Mouse (Mus musculus) hindbrain, embryonic 16.5 days (tissue): ENCODE data around the gene Slc25a42. TPM values are rescaled to one million over a fixed set of nuclear protein-coding genes. Genes with fewer than 3 reads are reported as not detected.

Experiments used
- ATAC-seq: fragments of 200-750 bp; cut with Nextera tagmentation; 2 replicates; pipeline ENCODE4 v1.8.0; 2017; ENCODE audit warnings: moderate TSS enrichment, moderate library complexity
- H3K27ac ChIP-seq: fragments of 300-500 bp; sonication (generic); 2 replicates; pipeline ENCODE4 v1.5.1; 2014; ENCODE audit warnings: low read depth, mild to moderate bottlenecking, control low read depth, low read length, moderate library complexity
- H3K27me3 ChIP-seq: fragments of 300-500 bp; sonication (generic); replicated peaks from 2 replicates; pipeline ENCODE4 v1.6.1; 2014; ENCODE audit warnings: low read length; ENCODE audit not compliant: control insufficient read depth, insufficient read depth
- H3K36me3 ChIP-seq: fragments of 300-500 bp; sonication (generic); 2 replicates; pipeline ENCODE4 v1.6.1; 2014; ENCODE audit warnings: mild to moderate bottlenecking, low read length, moderate library complexity, mixed read lengths; ENCODE audit not compliant: control insufficient read depth, insufficient read depth
- H3K4me1 ChIP-seq: fragments of 300-500 bp; sonication (generic); 2 replicates; pipeline ENCODE4 v1.6.1; 2014; ENCODE audit warnings: low read depth, low read length; ENCODE audit not compliant: control insufficient read depth, insufficient read depth
- H3K4me2 ChIP-seq: fragments of 300-500 bp; sonication (generic); 2 replicates; pipeline ENCODE4 v1.6.1; 2014; ENCODE audit warnings: mild to moderate bottlenecking, low read length, control low read depth, moderate library complexity
- H3K4me3 ChIP-seq: fragments of 300-500 bp; sonication (generic); 2 replicates; pipeline ENCODE4 v1.5.1; 2014; ENCODE audit warnings: mild to moderate bottlenecking, low read length, control low read depth, moderate library complexity
- H3K9ac ChIP-seq: fragments of 300-500 bp; sonication (generic); 2 replicates; pipeline ENCODE4 v1.6.1; 2014; ENCODE audit warnings: low read depth, mild to moderate bottlenecking, control low read depth, low read length, moderate library complexity
- H3K9me3 ChIP-seq: fragments of 300-500 bp; sonication (generic); 2 replicates; pipeline ENCODE4 v1.6.1; 2014; ENCODE audit warnings: mild to moderate bottlenecking, low read length, moderate library complexity; ENCODE audit not compliant: control insufficient read depth
- WGBS: fragments of 180-500 bp; shearing (Covaris S2); extraction: QIAGEN DNeasy Blood & Tissue Kit; methylation state at CpG from one replicate; pipeline ENCODE4 v1.1.7; 2014; 5-methylcytosine and 5-hydroxymethylcytosine counted together
- polyA plus RNA-seq: library from polyadenylated mRNA; unstranded; fragments of >200 nt; fragmentation: Nextera tagmentation; extraction: Ambion mirVana; gene quantifications from 2 replicates; pipeline ENCODE4 v1.2.1, GENCODE M21; 2015

The Slc25a42 gene
- polyA plus RNA-seq: 9.5 and 10.1 TPM in 2 replicates

DNA sequence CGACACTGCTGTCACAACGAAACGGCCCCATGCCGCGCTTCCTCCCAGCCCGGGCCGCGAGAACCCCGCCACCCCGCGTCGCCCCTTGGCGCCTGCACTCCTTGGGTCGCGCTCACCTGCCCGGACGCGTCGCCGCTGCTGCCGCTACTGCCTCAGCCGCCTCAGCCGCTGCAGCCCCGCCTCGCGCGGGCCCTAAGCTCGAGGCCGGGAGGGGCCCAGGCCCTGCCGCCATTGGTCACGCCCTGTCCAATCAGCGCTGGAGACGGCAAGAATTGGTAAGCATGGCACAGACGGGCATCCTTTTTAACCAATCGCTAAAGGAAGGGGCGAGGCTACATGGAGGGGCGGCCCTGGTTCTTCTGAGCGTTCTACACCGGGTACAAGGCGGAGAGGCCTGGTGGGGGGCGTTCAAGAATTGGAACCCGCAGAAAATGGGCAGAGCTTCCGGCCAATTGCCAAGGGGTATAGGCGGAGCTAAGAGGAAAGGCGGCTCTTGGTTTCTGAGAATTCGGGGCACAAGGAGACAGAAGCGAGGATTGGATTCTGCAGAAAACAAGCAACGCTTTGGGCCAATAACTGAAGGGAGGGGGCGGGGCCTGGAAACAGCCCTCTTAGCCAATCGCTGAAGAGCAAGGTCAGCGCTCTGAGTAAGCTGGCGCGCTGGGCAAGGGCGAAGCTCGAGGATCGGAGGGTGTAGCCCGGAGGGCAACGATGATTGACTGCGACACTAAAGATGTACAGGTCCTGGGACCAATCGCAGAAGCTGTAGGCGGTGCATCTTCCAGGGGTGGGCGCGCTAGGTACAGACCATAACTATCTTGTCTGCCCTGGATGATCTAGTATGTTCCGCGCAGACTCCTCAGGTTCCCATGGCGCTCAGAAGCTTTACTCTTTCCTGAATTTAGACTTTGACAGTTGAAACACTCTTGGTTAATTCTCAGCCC is at the start of gene Slc25a42:
Gene Slc25a42 (minus strand): TSS at position 194 of the 944 bp plus-strand sequence.
- under 1% methylated on average over 54 of the region's 66 CpGs for WGBS

DNA sequence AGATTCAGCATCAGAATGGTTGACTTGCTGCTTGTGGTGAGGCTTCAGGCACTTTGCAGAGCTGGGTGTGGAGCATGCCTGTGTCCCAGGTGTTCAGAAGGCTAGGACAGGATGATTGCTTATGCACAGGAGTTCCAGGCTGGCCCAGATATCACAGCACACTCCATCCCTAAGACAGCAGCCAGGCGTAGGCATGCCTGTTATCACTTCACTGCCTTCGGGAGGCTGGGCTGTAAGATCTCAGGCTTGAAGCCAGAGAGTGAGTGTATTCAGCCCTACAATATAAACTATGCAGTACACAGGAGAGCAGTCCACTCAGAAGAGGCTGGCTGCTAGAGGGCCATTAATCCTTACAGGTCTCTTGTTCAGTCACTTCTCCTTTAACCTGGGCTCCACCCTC is 46.9 kb upstream of the Slc25a42 start:
- Histone ChIP-seq H3K4me2 (no peak overlapping the region), H3K9ac (no peak overlapping the region), H3K36me3 (peaks cover 43% of the 10 kb centered on the region), H3K27ac (no peak overlapping the region), H3K27me3 (no peaks in the 10 kb centered on the region), H3K4me1 (no peaks in the 10 kb centered on the region), H3K9me3 (no peaks in the 10 kb centered on the region), H3K4me3 (no peak overlapping the region)
- no peak for ATAC-seq
- WGBS: 92% methylated on average over 2 of the region's 2 CpGs

More for the DNA sequence above, at the start of gene Slc25a42:
- Histone ChIP-seq H3K27me3 (peaks cover 2% of the 10 kb centered on the region; the same call in 1 of the 2 replicates), H3K4me3 (peak within 1 kb of the TSS; percentile 81), H3K27ac (peak within 1 kb of the TSS; percentile 81), H3K36me3 (no peaks in the 10 kb centered on the region), H3K4me2 (peak within 1 kb of the TSS; percentile 93), H3K9me3 (no peaks in the 10 kb centered on the region), H3K9ac (peak within 1 kb of the TSS; percentile 78), H3K4me1 (peaks cover 15% of the 10 kb centered on the region)
- ATAC-seq: peak; percentile 98

DNA sequence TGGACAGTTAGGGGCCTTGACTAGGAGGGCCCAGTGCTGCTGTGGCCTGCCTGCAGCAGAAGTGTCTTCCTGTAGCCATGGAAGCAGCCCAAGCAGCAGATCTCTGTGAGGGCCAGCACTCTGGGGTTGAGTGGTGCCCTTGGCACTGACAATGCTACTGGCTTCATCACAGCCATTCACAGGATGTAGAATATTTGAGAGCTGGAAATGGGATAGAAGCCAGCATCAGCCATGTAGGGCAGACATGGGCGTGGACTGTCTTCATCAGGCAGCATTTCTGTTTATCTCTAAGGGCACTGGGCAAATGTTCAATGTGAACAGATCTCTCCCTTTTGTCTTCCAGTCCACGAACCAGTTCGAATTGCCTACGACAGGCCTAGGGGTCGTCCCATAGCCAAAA is 46.5 kb upstream of the Slc25a42 start:
- Histone ChIP-seq H3K4me1 (no peaks in the 10 kb centered on the region), H3K36me3 (peaks cover 43% of the 10 kb centered on the region), H3K9me3 (no peaks in the 10 kb centered on the region), H3K4me2 (no peak overlapping the region), H3K27me3 (no peaks in the 10 kb centered on the region), H3K4me3 (no peak overlapping the region), H3K9ac (no peak overlapping the region), H3K27ac (no peak overlapping the region)
- no peak for ATAC-seq
- WGBS: 96% methylated on average over 5 of the region's 5 CpGs

GRCm38 (mm10) chr8:70257456-70257855 is 45.4 kb upstream of the Slc25a42 start:
- no peak overlapping the region for H3K27ac ChIP-seq
- H3K27me3 ChIP-seq: no peaks in the 10 kb centered on the region
- no peaks in the 10 kb centered on the region for H3K4me1 ChIP-seq
- H3K9ac ChIP-seq: no peak overlapping the region
- peaks cover 44% of the 10 kb centered on the region for H3K36me3 ChIP-seq
- no peaks in the 10 kb centered on the region for H3K9me3 ChIP-seq
- no peak for ATAC-seq
- no peak overlapping the region for H3K4me2 ChIP-seq
- WGBS: 89% methylated on average over 3 of the region's 3 CpGs
- no peak overlapping the region for H3K4me3 ChIP-seq

- Histone ChIP-seq H3K36me3 (peaks cover 52% of the 10 kb centered on the region), H3K9me3 (no peaks in the 10 kb centered on the region), H3K4me1 (no peaks in the 10 kb centered on the region), H3K4me3 (no peak overlapping the region), H3K27ac (no peak overlapping the region), H3K27me3 (no peaks in the 10 kb centered on the region), H3K4me2 (no peak overlapping the region), H3K9ac (no peak overlapping the region)
- 87% methylated on average over 1 of the region's 1 CpGs for WGBS
- no peak for ATAC-seq
Observed at GRCm38 (mm10) chr8:70254628-70255027, 42.5 kb upstream of the Slc25a42 start.

GRCm38 (mm10) chr8:70247841-70248240 is 35.7 kb upstream of the Slc25a42 start:
- no peak overlapping the region for H3K9ac ChIP-seq
- H3K27ac ChIP-seq: no peak overlapping the region
- H3K9me3 ChIP-seq: no peaks in the 10 kb centered on the region
- no peak for ATAC-seq
- no peaks in the 10 kb centered on the region for H3K27me3 ChIP-seq
- H3K4me2 ChIP-seq: no peak overlapping the region
- 73% methylated on average over 3 of the region's 3 CpGs for WGBS
- peaks cover 11% of the 10 kb centered on the region for H3K4me1 ChIP-seq
- H3K36me3 ChIP-seq: peaks cover 56% of the 10 kb centered on the region
- H3K4me3 ChIP-seq: no peak overlapping the region

DNA sequence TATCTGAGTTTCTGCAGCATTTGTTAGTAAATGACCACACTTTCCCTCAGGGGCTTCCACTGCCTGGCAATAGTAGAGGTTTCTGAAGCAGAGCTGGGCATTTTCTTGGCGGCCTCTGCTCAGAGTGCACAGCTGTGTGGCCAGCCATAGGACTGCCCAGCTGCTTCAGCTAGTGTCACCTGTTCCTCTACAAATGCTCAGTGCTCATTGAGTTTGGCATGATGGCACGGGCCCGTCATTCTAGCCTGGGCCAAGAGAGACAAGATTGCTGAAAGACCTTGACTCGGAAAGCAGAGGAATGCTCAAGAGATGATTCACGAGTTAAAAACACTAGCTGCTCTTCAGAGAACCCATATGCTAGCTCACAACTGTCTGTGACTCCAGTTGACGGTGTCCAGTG is 34.5 kb upstream of the Slc25a42 start:
- Histone ChIP-seq H3K27me3 (no peaks in the 10 kb centered on the region), H3K27ac (no peak overlapping the region), H3K9me3 (no peaks in the 10 kb centered on the region), H3K4me2 (no peak overlapping the region), H3K9ac (no peak overlapping the region), H3K36me3 (peaks cover 52% of the 10 kb centered on the region), H3K4me3 (no peak overlapping the region), H3K4me1 (peaks cover 11% of the 10 kb centered on the region)
- WGBS: 88% methylated on average over 6 of the region's 6 CpGs
- ATAC-seq: no peak

DNA sequence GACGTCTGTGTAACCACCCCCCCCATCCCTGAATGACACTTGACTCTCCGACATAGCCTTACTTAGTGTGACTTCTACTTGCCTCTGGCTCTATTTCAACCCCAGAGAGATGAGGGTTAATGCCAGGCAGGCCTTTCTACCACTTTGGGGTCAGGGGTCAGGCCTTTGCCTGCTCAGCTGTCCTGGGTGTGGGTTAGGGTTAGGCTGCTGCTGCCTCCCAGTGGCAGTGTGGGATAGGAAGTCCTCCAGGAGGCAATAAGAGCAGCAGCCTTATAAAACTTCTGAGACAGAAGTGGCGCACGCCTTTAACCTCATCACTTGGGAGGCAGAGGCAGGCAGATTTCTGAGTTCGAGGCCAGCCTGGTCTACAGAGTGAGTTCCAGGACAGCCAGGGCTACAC is 28.5 kb upstream of the Slc25a42 start:
- Histone ChIP-seq H3K4me1 (peaks cover 14% of the 10 kb centered on the region), H3K27ac (no peak overlapping the region), H3K36me3 (peaks cover 60% of the 10 kb centered on the region), H3K9ac (no peak overlapping the region), H3K4me3 (no peak overlapping the region), H3K27me3 (no peaks in the 10 kb centered on the region), H3K9me3 (no peaks in the 10 kb centered on the region), H3K4me2 (no peak overlapping the region)
- WGBS: 94% methylated on average over 5 of the region's 5 CpGs
- no peak for ATAC-seq

- no peak for ATAC-seq
- 89% methylated on average over 2 of the region's 2 CpGs for WGBS
- H3K27me3 ChIP-seq: no peaks in the 10 kb centered on the region
- no peaks in the 10 kb centered on the region for H3K9me3 ChIP-seq
- H3K36me3 ChIP-seq: peaks cover 43% of the 10 kb centered on the region
- no peak overlapping the region for H3K4me2 ChIP-seq
- no peak overlapping the region for H3K4me3 ChIP-seq
- no peak overlapping the region for H3K9ac ChIP-seq
- H3K27ac ChIP-seq: no peak overlapping the region
- H3K4me1 ChIP-seq: peaks cover 18% of the 10 kb centered on the region
Observed at GRCm38 (mm10) chr8:70237842-70238241, 25.7 kb upstream of the Slc25a42 start.
